Mouse (Mus musculus): ENCODE results near the gene Rab25. TPM values are rescaled to one million over a fixed set of nuclear protein-coding genes. Genes with fewer than 3 reads are reported as not detected.

Gene Rab25
- polyA plus RNA-seq, 1 experiment from 2014 or later = 252 TPM

DNA sequence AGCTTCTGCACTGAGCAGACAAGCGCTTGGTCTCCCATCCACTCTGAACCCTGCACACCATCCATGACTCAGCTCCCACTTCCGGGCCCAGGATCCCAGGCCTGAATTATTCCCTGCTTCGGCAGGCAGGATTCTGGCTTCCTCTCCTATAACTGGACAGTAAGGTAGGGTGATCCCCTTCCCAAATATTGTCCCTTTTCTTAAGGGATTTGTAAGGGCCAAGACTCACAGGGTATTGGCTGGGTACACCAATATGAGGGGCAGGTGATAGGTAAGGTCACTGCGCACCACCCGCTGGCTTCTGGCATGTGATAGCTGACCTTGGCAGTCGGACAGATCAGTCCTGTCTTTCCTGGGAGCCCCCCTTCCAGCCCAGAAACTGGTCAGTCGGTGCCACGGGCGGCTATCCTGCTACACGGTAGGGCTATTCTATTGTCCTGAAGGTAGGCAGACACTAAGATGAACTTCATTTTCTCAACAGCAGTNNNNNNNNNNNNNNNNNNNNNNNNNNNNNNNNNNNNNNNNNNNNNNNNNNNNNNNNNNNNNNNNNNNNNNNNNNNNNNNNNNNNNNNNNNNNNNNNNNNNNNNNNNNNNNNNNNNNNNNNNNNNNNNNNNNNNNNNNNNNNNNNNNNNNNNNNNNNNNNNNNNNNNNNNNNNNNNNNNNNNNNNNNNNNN, 52.2 kb downstream of the Rab25 start:
- H3K27me3 ChIP-seq (ENCODE audit: control insufficient read depth, insufficient read depth, low read length) = no peaks in the 10 kb centered on the region
- no peak overlapping the region for H3K4me3 ChIP-seq (ENCODE audit: low read depth, low read length)
- H3K4me2 ChIP-seq (replicated peaks; ENCODE audit: low read depth) = peak overlapping the region; percentile 29; the same call in 1 of the 2 replicates
- no peak for TF ChIP-seq EP300 (optimal IDR thresholded peaks at IDR 0.05)
- no peak for TF ChIP-seq CTCF (IDR thresholded peaks at IDR 0.05; ENCODE audit: low read depth)
- H3K9ac ChIP-seq (ENCODE audit: low read length) = peak overlapping the region; percentile 13; the same call in 1 of the 2 replicates
- H3K27ac ChIP-seq (replicated peaks) = peak overlapping the region; percentile 99
- peaks cover 29% of the 10 kb centered on the region for H3K4me1 ChIP-seq (replicated peaks; ENCODE audit: control insufficient read depth, insufficient read depth)
- ATAC-seq (ENCODE audit: low FRiP score, low TSS enrichment) (no peak), DNase-seq (ENCODE audit: low spot score) (no peak)
- H3K9me3 ChIP-seq (ENCODE audit: control insufficient read depth, low read length) = no peaks in the 10 kb centered on the region
- peaks cover 3% of the 10 kb centered on the region; the same call in 1 of the 2 replicates for H3K36me3 ChIP-seq (ENCODE audit: control insufficient read depth, insufficient read depth, low read length)
- WGBS = 71% methylated on average over 10 of the region's 10 CpGs

DNA sequence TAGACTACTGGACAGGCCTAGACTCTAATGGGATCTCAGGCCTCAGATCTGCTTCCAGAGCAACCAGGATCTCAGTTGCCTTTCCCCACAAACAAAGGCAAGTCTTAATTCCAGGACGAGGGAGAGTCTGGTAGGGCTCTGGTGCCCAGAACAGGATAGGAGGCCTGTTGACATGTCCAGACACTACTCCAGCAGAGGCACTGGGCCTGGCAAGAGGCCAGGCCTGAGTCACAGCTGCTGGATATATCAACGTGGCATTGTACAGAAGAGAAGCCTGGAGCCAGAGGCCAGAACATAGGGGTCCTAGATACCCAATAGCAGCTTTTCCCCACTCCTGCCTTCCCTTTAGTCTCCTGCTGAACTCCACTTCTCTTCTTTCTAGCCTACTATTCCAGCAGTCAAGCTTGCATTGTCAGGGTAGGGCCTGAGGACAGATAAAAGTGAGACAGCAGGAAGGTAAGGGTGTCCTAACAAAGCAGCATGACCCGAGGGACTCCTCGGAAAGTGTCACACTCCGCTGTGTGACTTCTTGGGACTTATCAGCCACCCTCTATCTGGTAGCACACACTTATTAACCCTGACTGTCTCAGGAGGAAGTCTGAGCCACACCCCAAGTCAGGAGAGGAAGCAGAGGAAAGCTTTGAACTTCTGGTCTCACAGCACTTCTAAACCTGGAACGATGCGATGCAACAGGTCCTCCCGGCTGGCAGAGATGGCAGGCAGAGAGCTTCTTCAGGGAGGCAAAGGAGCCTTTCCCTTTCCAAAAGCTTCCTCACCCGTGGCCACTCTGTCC, 53.1 kb downstream of the Rab25 start:
- DNase-seq (ENCODE audit: low spot score) = peak; percentile 77
- H3K27me3 ChIP-seq (ENCODE audit: control insufficient read depth, insufficient read depth, low read length) = no peaks in the 10 kb centered on the region
- peaks cover 29% of the 10 kb centered on the region for H3K4me1 ChIP-seq (replicated peaks; ENCODE audit: control insufficient read depth, insufficient read depth)
- peak overlapping the region; percentile 13; the same call in 1 of the 2 replicates for H3K9ac ChIP-seq (ENCODE audit: low read length)
- no peak overlapping the region for H3K4me3 ChIP-seq (ENCODE audit: low read depth, low read length)
- no peak for ATAC-seq (ENCODE audit: low FRiP score, low TSS enrichment)
- WGBS = 18% methylated on average over 9 of the region's 9 CpGs
- TF ChIP-seq EP300 (optimal IDR thresholded peaks at IDR 0.05) = no peak
- TF ChIP-seq CTCF (IDR thresholded peaks at IDR 0.05; ENCODE audit: low read depth) = no peak
- no peaks in the 10 kb centered on the region for H3K9me3 ChIP-seq (ENCODE audit: control insufficient read depth, low read length)
- H3K36me3 ChIP-seq (ENCODE audit: control insufficient read depth, insufficient read depth, low read length) = peaks cover 3% of the 10 kb centered on the region; the same call in 1 of the 2 replicates
- H3K27ac ChIP-seq (replicated peaks) = peak overlapping the region; percentile 99
- peak overlapping the region; percentile 29; the same call in 1 of the 2 replicates for H3K4me2 ChIP-seq (replicated peaks; ENCODE audit: low read depth)

DNA sequence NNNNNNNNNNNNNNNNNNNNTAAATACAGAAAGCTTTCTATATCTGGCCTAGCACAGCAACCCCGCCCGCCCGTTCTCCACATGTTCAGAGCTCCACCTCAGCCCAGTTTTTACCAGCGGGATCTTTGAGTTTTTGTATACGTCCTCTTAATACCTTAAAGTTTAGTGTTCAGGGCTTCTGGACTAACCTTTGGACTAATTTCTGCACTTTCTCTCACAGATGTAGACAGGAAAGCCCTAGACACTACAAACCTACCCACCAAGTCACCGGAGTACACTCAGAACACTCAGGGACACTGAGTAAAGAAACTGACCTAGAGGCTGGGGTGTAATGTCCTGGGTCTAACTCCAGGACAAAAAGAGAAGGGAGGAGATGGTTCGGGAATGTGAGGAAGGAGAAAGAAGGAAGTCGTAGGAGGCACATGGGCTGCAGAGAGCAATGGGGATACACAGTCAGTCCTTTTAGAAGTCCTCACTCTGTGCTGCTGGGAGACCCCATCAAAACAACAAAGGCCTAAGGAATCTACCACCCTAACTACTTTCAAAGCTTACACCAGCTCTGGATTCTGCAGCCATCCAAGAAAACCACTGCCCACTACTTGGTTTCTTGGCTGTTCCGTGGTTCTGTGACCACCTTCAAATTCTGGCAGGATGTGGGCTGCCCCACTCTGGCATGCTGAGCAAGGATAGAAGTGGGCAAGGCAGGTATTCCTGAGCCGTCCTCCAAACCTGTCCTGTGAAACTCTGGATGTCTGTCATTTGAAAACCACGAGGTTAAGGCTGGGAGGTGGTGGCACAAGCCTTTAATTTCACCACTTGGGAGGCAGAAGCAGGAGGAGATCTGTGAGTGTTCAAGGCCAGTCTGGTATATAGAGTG, 54.2 kb downstream of the Rab25 start:
- 36% methylated on average over 11 of the region's 11 CpGs for WGBS
- DNase-seq (ENCODE audit: low spot score) = no peak
- peaks cover 35% of the 10 kb centered on the region for H3K4me1 ChIP-seq (replicated peaks; ENCODE audit: control insufficient read depth, insufficient read depth)
- ATAC-seq (ENCODE audit: low FRiP score, low TSS enrichment) = no peak
- H3K36me3 ChIP-seq (ENCODE audit: control insufficient read depth, insufficient read depth, low read length) = peaks cover 3% of the 10 kb centered on the region; the same call in 1 of the 2 replicates
- TF ChIP-seq CTCF (IDR thresholded peaks at IDR 0.05; ENCODE audit: low read depth) (no peak), EP300 (optimal IDR thresholded peaks at IDR 0.05) (no peak)
- H3K4me2 ChIP-seq (replicated peaks; ENCODE audit: low read depth) = peak overlapping the region; percentile 86
- H3K27me3 ChIP-seq (ENCODE audit: control insufficient read depth, insufficient read depth, low read length) = no peaks in the 10 kb centered on the region
- peak overlapping the region; percentile 99 for H3K27ac ChIP-seq (replicated peaks)
- peak overlapping the region; percentile 63 for H3K9ac ChIP-seq (ENCODE audit: low read length)
- no peak overlapping the region for H3K4me3 ChIP-seq (ENCODE audit: low read depth, low read length)
- H3K9me3 ChIP-seq (ENCODE audit: control insufficient read depth, low read length) = no peaks in the 10 kb centered on the region

MicroRNAs encoded within 50 kb of the gene (microRNA counts, 519-probe panel; counts per million panel counts)
- not detected for microRNA mmu-miR-1905

Small RNA genes lying within 50 kb of the gene (microRNA-seq; reads per million reads assigned to microRNA genes)
- not detected for gene Mir1905

Other genes with a start within 250 kb of the Rab25 start
- gene Glmp, start 223.3 kb downstream of the Rab25 start, polyA plus RNA-seq (2015; fragmentation: Nextera tagmentation; extraction: Ambion mirVana) = 161 and 166 TPM in 2 replicates
- 51.9 and 54.1 TPM in 2 replicates for gene Tmem79, start 212.2 kb downstream of the Rab25 start, polyA plus RNA-seq (2015; fragmentation: Nextera tagmentation; extraction: Ambion mirVana)
- gene Smg5, start 212.0 kb downstream of the Rab25 start, polyA plus RNA-seq (2015; fragmentation: Nextera tagmentation; extraction: Ambion mirVana) = 15.9 and 19.0 TPM in 2 replicates
- gene Paqr6, start 183.7 kb downstream of the Rab25 start, polyA plus RNA-seq (2015; fragmentation: Nextera tagmentation; extraction: Ambion mirVana) = 12.3 and 16.2 TPM in 2 replicates
- gene Bglap3, start 175.6 kb downstream of the Rab25 start, polyA plus RNA-seq (2015; fragmentation: Nextera tagmentation; extraction: Ambion mirVana) = 199 and 225 TPM in 2 replicates
- gene Bglap2, start 169.6 kb downstream of the Rab25 start, polyA plus RNA-seq (2015; fragmentation: Nextera tagmentation; extraction: Ambion mirVana) = 20.1 and 24.9 TPM in 2 replicates
- 0.64 TPM in 1 of 2 replicates, not detected in the other for gene Bglap, start 163.8 kb downstream of the Rab25 start, polyA plus RNA-seq (2015; fragmentation: Nextera tagmentation; extraction: Ambion mirVana)
- 55.6 and 58.1 TPM in 2 replicates for gene Pmf1, start 138.0 kb downstream of the Rab25 start, polyA plus RNA-seq (2015; fragmentation: Nextera tagmentation; extraction: Ambion mirVana)
- gene Slc25a44, start 123.2 kb downstream of the Rab25 start, polyA plus RNA-seq (2015; fragmentation: Nextera tagmentation; extraction: Ambion mirVana) = 9.7 and 9.8 TPM in 2 replicates
- gene Sema4a, start 87.1 kb downstream of the Rab25 start, polyA plus RNA-seq (2015; fragmentation: Nextera tagmentation; extraction: Ambion mirVana) = 27.9 and 32.7 TPM in 2 replicates
- gene Lmna, start 38.3 kb downstream of the Rab25 start, polyA plus RNA-seq (2015; fragmentation: Nextera tagmentation; extraction: Ambion mirVana) = 250 and 267 TPM in 2 replicates
- 3.3 and 3.4 TPM in 2 replicates for gene Mex3a, start 15.9 kb downstream of the Rab25 start, polyA plus RNA-seq (2015; fragmentation: Nextera tagmentation; extraction: Ambion mirVana)
- gene Lamtor2, start 4.8 kb upstream of the Rab25 start, polyA plus RNA-seq (2015; fragmentation: Nextera tagmentation; extraction: Ambion mirVana) = 154 and 157 TPM in 2 replicates
- gene Ubqln4, start 5.5 kb upstream of the Rab25 start, polyA plus RNA-seq (2015; fragmentation: Nextera tagmentation; extraction: Ambion mirVana) = 19.5 and 21.8 TPM in 2 replicates
- gene Ssr2, start 27.6 kb upstream of the Rab25 start, polyA plus RNA-seq (2015; fragmentation: Nextera tagmentation; extraction: Ambion mirVana) = 257 and 271 TPM in 2 replicates
- 29.0 and 33.0 TPM in 2 replicates for gene Arhgef2, start 57.7 kb upstream of the Rab25 start, polyA plus RNA-seq (2015; fragmentation: Nextera tagmentation; extraction: Ambion mirVana)
- 0.07 TPM in 1 of 2 replicates, not detected in the other for gene Rxfp4, start 104.8 kb upstream of the Rab25 start, polyA plus RNA-seq (2015; fragmentation: Nextera tagmentation; extraction: Ambion mirVana)
- 38.1 and 45.9 TPM in 2 replicates for gene Khdc4, start 137.5 kb upstream of the Rab25 start, polyA plus RNA-seq (2015; fragmentation: Nextera tagmentation; extraction: Ambion mirVana)
- 85.5 and 86.9 TPM in 2 replicates for gene Rit1, start 168.5 kb upstream of the Rab25 start, polyA plus RNA-seq (2015; fragmentation: Nextera tagmentation; extraction: Ambion mirVana)
- gene Syt11, start 226.9 kb upstream of the Rab25 start, polyA plus RNA-seq (2015; fragmentation: Nextera tagmentation; extraction: Ambion mirVana) = 9.6 and 10.1 TPM in 2 replicates

All from stomach, postnatal 0 days (tissue).